Mouse (Mus musculus): ENCODE data around the gene Paqr7. TPM values are rescaled to one million over a fixed set of nuclear protein-coding genes. Genes with fewer than 3 reads are reported as not detected.

Paqr7 gene
- total and polyA plus RNA-seq, 3 experiments = 0.43 to 2.7 (median 0.89) TPM

- dilution Hi-C loops (cut with MboI; ENCODE audit: extremely low pct_ligation_motif_present, extremely low pct_unique_long_range_greater_than_20kb, low sequenced_read_pairs) = no loop called here
These were observed 17.9 kb downstream of the Paqr7 start for GRCm38 (mm10) chr4:134514309-134514930.

GRCm38 (mm10) chr4:134515614-134516013 is 19.1 kb downstream of the Paqr7 start:
- no peak overlapping the region for H3K9ac ChIP-seq (ENCODE audit: insufficient read depth, low read depth)
- dilution Hi-C loops (cut with MboI; ENCODE audit: extremely low pct_ligation_motif_present, extremely low pct_unique_long_range_greater_than_20kb, low sequenced_read_pairs) (no loop called here), in situ Hi-C loops (cut with MboI; ENCODE audit: low pct_ligation_motif_present, low pct_unique_long_range_greater_than_20kb, low sequenced_read_pairs) (no loop called here)
- TF ChIP-seq RAD21 (IDR thresholded peaks at IDR 0.05; ENCODE audit: low read depth, low read length) (no peak), POLR2AphosphoS2 (IDR thresholded peaks at IDR 0.05; ENCODE audit: low read depth, low read length) (no peak), USF1 (IDR thresholded peaks at IDR 0.05; ENCODE audit: low read depth, low read length) (no peak), USF2 (conservative IDR thresholded peaks at IDR 0.05; ENCODE audit: low read depth, low read length) (no peak), JUN (IDR thresholded peaks at IDR 0.05; ENCODE audit: insufficient read depth, low read depth, low read length) (no peak), PAX5 (IDR thresholded peaks at IDR 0.05; ENCODE audit: low read length) (no peak), MAFK (IDR thresholded peaks at IDR 0.05; ENCODE audit: insufficient replicate concordance, low read length) (peak; percentile 17; the same call in 1 of the 2 replicates)
- peaks cover 4 to 22% of the 10 kb centered on the region in 2 experiments; a peak in 3 of 4 replicates for H3K4me1 ChIP-seq (ENCODE audit: control insufficient read depth in 1 of 2, insufficient read depth in 2 of 2)
- no peak overlapping the region for H3K27ac ChIP-seq (ENCODE audit: insufficient read depth, low read depth)
- H3K36me3 ChIP-seq (replicated peaks in 1 of 2; ENCODE audit: control insufficient read depth in 1 of 2, insufficient read depth in 1 of 2, low read length in 1 of 2) = peaks cover 0 to 40% of the 10 kb centered on the region in 2 experiments
- DNase-seq (ENCODE audit: extremely low read depth) = no peak
- no peaks in the 10 kb centered on the region for H3K9me3 ChIP-seq (replicated peaks; ENCODE audit: low read length)
- H3K4me3 ChIP-seq (replicated peaks in 1 of 3; ENCODE audit: low read depth in 2 of 3, low read length in 2 of 3, poor library complexity in 1 of 3) = no peak overlapping the region
- no peak overlapping the region for H3K4me2 ChIP-seq (ENCODE audit: insufficient read depth, low read depth, poor library complexity, severe bottlenecking)
- H3K79me2 ChIP-seq (replicated peaks; ENCODE audit: control insufficient read depth, extremely low read depth, insufficient read depth, poor library complexity, severe bottlenecking) = peaks cover 37% of the 10 kb centered on the region
- H3K27me3 ChIP-seq (replicated peaks) = no peaks in the 10 kb centered on the region

More at GRCm38 (mm10) chr4:134514309-134514930, 17.9 kb downstream of the Paqr7 start:
- in situ Hi-C loops (cut with MboI; ENCODE audit: low pct_ligation_motif_present, low pct_unique_long_range_greater_than_20kb, low sequenced_read_pairs) = no loop called here
- H3K27ac ChIP-seq (ENCODE audit: insufficient read depth, low read depth) = no peak overlapping the region
- TF ChIP-seq UBTF (IDR thresholded peaks at IDR 0.05; ENCODE audit: low read depth, low read length) (no peak), USF1 (IDR thresholded peaks at IDR 0.05; ENCODE audit: low read depth, low read length) (no peak), NELFE (IDR thresholded peaks at IDR 0.05; ENCODE audit: low read depth, low read length) (no peak), ZMIZ1 (IDR thresholded peaks at IDR 0.05; ENCODE audit: low read depth, low read length) (no peak), IRF4 (IDR thresholded peaks at IDR 0.05; ENCODE audit: low read depth, low read length) (no peak), JUND (conservative IDR thresholded peaks at IDR 0.05; ENCODE audit: low read depth, low read length) (no peak), POLR2A (IDR thresholded peaks at IDR 0.05; ENCODE audit: low read depth, low read length) (no peak), ZNF384 (IDR thresholded peaks at IDR 0.05; ENCODE audit: low read depth, low read length) (no peak), MAZ (IDR thresholded peaks at IDR 0.05; ENCODE audit: low read depth, low read length) (no peak), USF2 (conservative IDR thresholded peaks at IDR 0.05; ENCODE audit: low read depth, low read length) (no peak)
- peaks cover 37% of the 10 kb centered on the region for H3K79me2 ChIP-seq (replicated peaks; ENCODE audit: control insufficient read depth, extremely low read depth, insufficient read depth, poor library complexity, severe bottlenecking)
- no peak overlapping the region for H3K4me3 ChIP-seq (replicated peaks in 1 of 3; ENCODE audit: low read depth in 2 of 3, low read length in 2 of 3, poor library complexity in 1 of 3)
- H3K36me3 ChIP-seq (replicated peaks in 1 of 2; ENCODE audit: control insufficient read depth in 1 of 2, insufficient read depth in 1 of 2, low read length in 1 of 2) = peaks cover 0 to 32% of the 10 kb centered on the region in 2 experiments
- H3K4me2 ChIP-seq (ENCODE audit: insufficient read depth, low read depth, poor library complexity, severe bottlenecking) = no peak overlapping the region
- no peak overlapping the region for H3K9ac ChIP-seq (ENCODE audit: insufficient read depth, low read depth)
- DNase-seq (ENCODE audit: extremely low read depth) = no peak
- no peaks in the 10 kb centered on the region for H3K27me3 ChIP-seq (replicated peaks)
- H3K4me1 ChIP-seq (ENCODE audit: control insufficient read depth in 1 of 2, insufficient read depth in 2 of 2) = peaks cover 4 to 22% of the 10 kb centered on the region in 2 experiments; a peak in 3 of 4 replicates
- no peaks in the 10 kb centered on the region for H3K9me3 ChIP-seq (replicated peaks; ENCODE audit: low read length)
